Mouse (Mus musculus) naive thymus-derived CD4-positive, alpha-beta T cell, adult 2 months (primary cell): ENCODE results near the gene Gtf3c5.

Source experiments
- DNase-seq: peaks from one replicate; pipeline ENCODE4 v3.0.0-alpha.2; 2011; ENCODE audit warnings: low read depth

Gtf3c5 gene

GRCm38 (mm10) chr2:28534436-28535262, 48.9 kb downstream of the Gtf3c5 start:
- no peak for DNase-seq

- no peak for DNase-seq
Observed at GRCm38 (mm10) chr2:28533901-28534435, 49.6 kb downstream of the Gtf3c5 start.

- DNase-seq: peak; percentile 88
Observed at GRCm38 (mm10) chr2:28532938-28533771, 50.4 kb downstream of the Gtf3c5 start.

- DNase-seq: no peak
Observed at GRCm38 (mm10) chr2:28530311-28530710, 53.2 kb downstream of the Gtf3c5 start.

GRCm38 (mm10) chr2:28529856-28530255, 53.7 kb downstream of the Gtf3c5 start:
- no peak for DNase-seq

GRCm38 (mm10) chr2:28528354-28528730, 55.2 kb downstream of the Gtf3c5 start:
- DNase-seq: no peak

GRCm38 (mm10) chr2:28527436-28528353, 55.9 kb downstream of the Gtf3c5 start:
- no peak for DNase-seq

GRCm38 (mm10) chr2:28525943-28526876, 57.3 kb downstream of the Gtf3c5 start:
- peak; percentile 59 for DNase-seq

GRCm38 (mm10) chr2:28525219-28525942, 58.2 kb downstream of the Gtf3c5 start:
- DNase-seq: peak; percentile 47

- no peak for DNase-seq
Observed at GRCm38 (mm10) chr2:28524406-28524805, 59.1 kb downstream of the Gtf3c5 start.

- no peak for DNase-seq
Observed at GRCm38 (mm10) chr2:28523643-28524117, 59.9 kb downstream of the Gtf3c5 start.

GRCm38 (mm10) chr2:28522166-28522565, 61.4 kb downstream of the Gtf3c5 start:
- DNase-seq: no peak

- DNase-seq: no peak
Observed at GRCm38 (mm10) chr2:28521571-28522151, 61.9 kb downstream of the Gtf3c5 start.

- DNase-seq: no peak
Observed at GRCm38 (mm10) chr2:28520581-28520980, 63.0 kb downstream of the Gtf3c5 start.

- DNase-seq: peak; percentile 80
Observed at GRCm38 (mm10) chr2:28518231-28518630, 65.3 kb downstream of the Gtf3c5 start.

- DNase-seq: peak; percentile 94
Observed at GRCm38 (mm10) chr2:28517206-28517909, 66.2 kb downstream of the Gtf3c5 start.
